Mouse (Mus musculus): ENCODE measurements around the gene Kcng3. TPM values are rescaled to one million over a fixed set of nuclear protein-coding genes. Genes with fewer than 3 reads are reported as not detected.

Kcng3 gene
- polyA plus RNA-seq, 1 experiment from 2014 or later = 0.06 TPM

- no peak overlapping the region; the same call in 1 of the 2 replicates for H3K27ac ChIP-seq
These were observed 59.3 kb downstream of the Kcng3 start for GRCm38 (mm10) chr17:83572366-83572765.

GRCm38 (mm10) chr17:83567375-83567774 is 64.3 kb downstream of the Kcng3 start:
- Histone ChIP-seq H3K9me3 (no peaks in the 10 kb centered on the region), H3K4me1 (0 out of 2 replicates have a peak, but pooled peaks cover under 1% of the 10 kb centered on the region), H3K4me3 (replicated peaks) (no peak overlapping the region), H3K36me3 (no peaks in the 10 kb centered on the region), H3K9ac (no peak overlapping the region), H3K27ac (no peak overlapping the region), H3K27me3 (replicated peaks) (no peaks in the 10 kb centered on the region), H3K4me2 (no peak overlapping the region)
- WGBS = 47% methylated on average over 8 of the region's 8 CpGs
- ATAC-seq (ENCODE audit: insufficient read depth, low FRiP score, low read depth) = no peak

More at GRCm38 (mm10) chr17:83572366-83572765, 59.3 kb downstream of the Kcng3 start:
- Histone ChIP-seq H3K9me3 (no peaks in the 10 kb centered on the region), H3K36me3 (no peaks in the 10 kb centered on the region), H3K27me3 (replicated peaks) (no peaks in the 10 kb centered on the region), H3K4me3 (replicated peaks) (no peak overlapping the region), H3K4me2 (no peak overlapping the region), H3K9ac (no peak overlapping the region), H3K4me1 (peaks cover 7% of the 10 kb centered on the region)
- ATAC-seq (ENCODE audit: insufficient read depth, low FRiP score, low read depth) = no peak
- WGBS = 34% methylated on average over 4 of the region's 4 CpGs

- no peak overlapping the region for H3K4me3 ChIP-seq (replicated peaks)
- H3K27me3 ChIP-seq (replicated peaks) = no peaks in the 10 kb centered on the region
- no peak overlapping the region for H3K9ac ChIP-seq
- H3K36me3 ChIP-seq = no peaks in the 10 kb centered on the region
- H3K9me3 ChIP-seq = no peaks in the 10 kb centered on the region
- WGBS = 56% methylated on average over 4 of the region's 4 CpGs
- H3K27ac ChIP-seq = no peak overlapping the region
- no peak overlapping the region for H3K4me2 ChIP-seq
- no peak for ATAC-seq (ENCODE audit: insufficient read depth, low FRiP score, low read depth)
- H3K4me1 ChIP-seq = no peaks in the 10 kb centered on the region
These were observed 66.2 kb downstream of the Kcng3 start for GRCm38 (mm10) chr17:83565506-83565905.

- H3K27me3 ChIP-seq (replicated peaks) = no peaks in the 10 kb centered on the region
- H3K36me3 ChIP-seq = no peaks in the 10 kb centered on the region
- 52% methylated on average over 12 of the region's 12 CpGs for WGBS
- no peak for ATAC-seq (ENCODE audit: insufficient read depth, low FRiP score, low read depth)
- no peak overlapping the region for H3K27ac ChIP-seq
- H3K4me1 ChIP-seq = no peaks in the 10 kb centered on the region
- 0 out of 2 replicates have a peak overlapping the region, but pooled peaks have one; percentile 24 for H3K4me2 ChIP-seq
- no peak overlapping the region for H3K9ac ChIP-seq
- H3K9me3 ChIP-seq = no peaks in the 10 kb centered on the region
- no peak overlapping the region for H3K4me3 ChIP-seq (replicated peaks)
These were observed 67.4 kb downstream of the Kcng3 start for GRCm38 (mm10) chr17:83564119-83564820.

- Histone ChIP-seq H3K9me3 (no peaks in the 10 kb centered on the region), H3K36me3 (no peaks in the 10 kb centered on the region), H3K27ac (no peak overlapping the region), H3K4me1 (no peaks in the 10 kb centered on the region), H3K27me3 (replicated peaks) (no peaks in the 10 kb centered on the region), H3K4me3 (replicated peaks) (no peak overlapping the region), H3K9ac (no peak overlapping the region), H3K4me2 (0 out of 2 replicates have a peak overlapping the region, but pooled peaks have one; percentile 24)
- 45% methylated on average over 10 of the region's 10 CpGs for WGBS
- ATAC-seq (ENCODE audit: insufficient read depth, low FRiP score, low read depth) = no peak
These were observed 68.0 kb downstream of the Kcng3 start for GRCm38 (mm10) chr17:83563703-83564111.

GRCm38 (mm10) chr17:83562153-83563010 is 69.3 kb downstream of the Kcng3 start:
- no peak overlapping the region for H3K27ac ChIP-seq
- H3K4me3 ChIP-seq (replicated peaks) = no peak overlapping the region
- WGBS = 86% methylated on average over 5 of the region's 5 CpGs
- H3K9ac ChIP-seq = no peak overlapping the region
- H3K9me3 ChIP-seq = no peaks in the 10 kb centered on the region
- no peaks in the 10 kb centered on the region for H3K27me3 ChIP-seq (replicated peaks)
- ATAC-seq (ENCODE audit: insufficient read depth, low FRiP score, low read depth) = peak; percentile 75; the same call in 1 of the 2 replicates
- H3K4me1 ChIP-seq = no peaks in the 10 kb centered on the region
- no peak overlapping the region for H3K4me2 ChIP-seq
- no peaks in the 10 kb centered on the region for H3K36me3 ChIP-seq

GRCm38 (mm10) chr17:83559081-83559480 is 72.6 kb downstream of the Kcng3 start:
- H3K36me3 ChIP-seq = no peaks in the 10 kb centered on the region
- no peaks in the 10 kb centered on the region for H3K27me3 ChIP-seq (replicated peaks)
- WGBS = 70% methylated on average over 8 of the region's 8 CpGs
- H3K4me1 ChIP-seq = no peaks in the 10 kb centered on the region
- no peak for ATAC-seq (ENCODE audit: insufficient read depth, low FRiP score, low read depth)
- no peak overlapping the region for H3K27ac ChIP-seq
- H3K4me2 ChIP-seq = no peak overlapping the region
- H3K9me3 ChIP-seq = no peaks in the 10 kb centered on the region
- H3K4me3 ChIP-seq (replicated peaks) = no peak overlapping the region
- H3K9ac ChIP-seq = no peak overlapping the region

GRCm38 (mm10) chr17:83555836-83556235 is 75.9 kb downstream of the Kcng3 start:
- Histone ChIP-seq H3K9ac (no peak overlapping the region), H3K4me2 (no peak overlapping the region), H3K9me3 (no peaks in the 10 kb centered on the region), H3K4me1 (no peaks in the 10 kb centered on the region), H3K4me3 (replicated peaks) (no peak overlapping the region), H3K27me3 (replicated peaks) (no peaks in the 10 kb centered on the region), H3K36me3 (no peaks in the 10 kb centered on the region), H3K27ac (no peak overlapping the region)
- 89% methylated on average over 11 of the region's 11 CpGs for WGBS
- ATAC-seq (ENCODE audit: insufficient read depth, low FRiP score, low read depth) = no peak

GRCm38 (mm10) chr17:83554997-83555396 is 76.7 kb downstream of the Kcng3 start:
- 85% methylated on average over 7 of the region's 7 CpGs for WGBS
- H3K4me2 ChIP-seq = no peak overlapping the region
- no peaks in the 10 kb centered on the region for H3K4me1 ChIP-seq
- no peak overlapping the region for H3K9ac ChIP-seq
- no peak for ATAC-seq (ENCODE audit: insufficient read depth, low FRiP score, low read depth)
- H3K4me3 ChIP-seq (replicated peaks) = no peak overlapping the region
- H3K27ac ChIP-seq = no peak overlapping the region
- no peaks in the 10 kb centered on the region for H3K36me3 ChIP-seq
- H3K27me3 ChIP-seq (replicated peaks) = no peaks in the 10 kb centered on the region
- H3K9me3 ChIP-seq = no peaks in the 10 kb centered on the region

- H3K4me3 ChIP-seq (replicated peaks) = no peak overlapping the region
- 47% methylated on average over 12 of the region's 12 CpGs for WGBS
These were observed 83.0 kb downstream of the Kcng3 start for GRCm38 (mm10) chr17:83548501-83549233.

GRCm38 (mm10) chr17:83547145-83547544 is 84.5 kb downstream of the Kcng3 start:
- H3K4me1 ChIP-seq = 0 out of 2 replicates have a peak, but pooled peaks cover 8% of the 10 kb centered on the region
- no peak overlapping the region for H3K4me3 ChIP-seq (replicated peaks)
- ATAC-seq (ENCODE audit: insufficient read depth, low FRiP score, low read depth) = no peak
- peaks cover 13% of the 10 kb centered on the region for H3K27me3 ChIP-seq (replicated peaks)
- H3K9me3 ChIP-seq = no peaks in the 10 kb centered on the region
- no peak overlapping the region for H3K9ac ChIP-seq
- H3K4me2 ChIP-seq = no peak overlapping the region
- 55% methylated on average over 10 of the region's 10 CpGs for WGBS
- H3K36me3 ChIP-seq = no peaks in the 10 kb centered on the region
- no peak overlapping the region for H3K27ac ChIP-seq

More at GRCm38 (mm10) chr17:83548501-83549233, 83.0 kb downstream of the Kcng3 start:
- Histone ChIP-seq H3K4me2 (no peak overlapping the region), H3K4me1 (0 out of 2 replicates have a peak, but pooled peaks cover 8% of the 10 kb centered on the region), H3K36me3 (no peaks in the 10 kb centered on the region), H3K9me3 (no peaks in the 10 kb centered on the region), H3K27ac (no peak overlapping the region), H3K27me3 (replicated peaks) (peaks cover 13% of the 10 kb centered on the region), H3K9ac (no peak overlapping the region)
- ATAC-seq (ENCODE audit: insufficient read depth, low FRiP score, low read depth) = no peak
